Mouse (Mus musculus) spleen, adult 18-20 months (tissue): Measurements from ENCODE around the gene Gja3.
"Not testable (repeated sequence)": the region's sequence is repeated elsewhere in the genome, so short reads cannot be mapped to it uniquely, and the experiment has no call there.

Experiments
- DNase-seq, 2 experiments: peaks; one replicate each; pipeline ENCODE4 v3.0.0; 2022; ENCODE audit warnings: mixed read lengths in 2 of 2

Gja3 gene

GRCm38 (mm10) chr14:57034135-57034534 lies 23.8 kb downstream of the Gja3 start:
- no peak for DNase-seq

- DNase-seq: no peak
Measured at GRCm38 (mm10) chr14:57032850-57033249, 25.1 kb downstream of the Gja3 start.

- DNase-seq: no peak
Measured at GRCm38 (mm10) chr14:57018436-57018835, 39.5 kb downstream of the Gja3 start.

GRCm38 (mm10) chr14:57016806-57017205 lies 41.1 kb downstream of the Gja3 start:
- not testable (repeated sequence) for DNase-seq

GRCm38 (mm10) chr14:56988621-56989020 lies 69.3 kb downstream of the Gja3 start:
- no peak for DNase-seq
